In genomic region chr8:115599771-115600170, GRCm38 (mm10) we compare ENCODE assay signal across 17 mouse cellular contexts.
"Had no signal": no experiment of that assay in that cellular context is flagged by ENCODE, and none has a peak within 500 bp of the region (broad histone marks: within the 10 kb centered on the region; RNA-seq: fewer than 3 reads in every experiment).

No protein-coding gene starts in this region.

- ATAC-seq: forebrain, postnatal 0 days; hindbrain, embryonic 16.5 days; inflammation-experienced regulatory T-cells, adult 6 months; intestine, embryonic 15.5 days; intestine, postnatal 0 days had no signal

- DNase-seq: forebrain, postnatal 0 days; gastrocnemius, postnatal 14 days; gastrocnemius, postnatal 36 days; heart, adult 2 months; heart, postnatal 14 days; heart, postnatal 4 days; kidney, adult 2 months; kidney, adult 9 months; kidney, postnatal 14 days; kidney, postnatal 36 days; layer of hippocampus, adult 9-11 months; layer of hippocampus, postnatal 36 days; left cerebral cortex, postnatal 4 days had no signal
